Mouse (Mus musculus): ENCODE results near the gene Ap2a1. TPM values are rescaled to one million over a fixed set of nuclear protein-coding genes. Genes with fewer than 3 reads are reported as not detected.

Ap2a1 gene
- total and polyA plus RNA-seq, 3 experiments = 56.1 to 67.6 (median 63.3) TPM

- H3K27me3 ChIP-seq (ENCODE audit: control insufficient read depth, insufficient read depth, low read length) = no peaks in the 10 kb centered on the region
- H3K4me1 ChIP-seq (ENCODE audit: control insufficient read depth, insufficient read depth, low read length) = peaks cover 20% of the 10 kb centered on the region
- H3K9ac ChIP-seq (ENCODE audit: low read depth, low read length) = peak within 1 kb of the TSS; percentile 96
- peak within 1 kb of the TSS; percentile 97 for H3K27ac ChIP-seq
- peak; percentile 87 to 94 for DNase-seq
- under 1% methylated on average over 56 of the region's 56 CpGs for WGBS
- no peaks in the 10 kb centered on the region for H3K36me3 ChIP-seq (ENCODE audit: control insufficient read depth, insufficient read depth, low read length)
- TF ChIP-seq EP300 (IDR thresholded peaks at IDR 0.05; ENCODE audit: insufficient read depth, low read depth, low read length) (peak; percentile 68; the same call in 1 of the 2 replicates), POLR2A (IDR thresholded peaks at IDR 0.05; ENCODE audit: insufficient read depth, low read depth, low read length) (peak; percentile 80), CTCF (IDR thresholded peaks at IDR 0.05) (no peak)
- peak within 1 kb of the TSS; percentile 84 for H3K4me3 ChIP-seq
- peaks cover 6% of the 10 kb centered on the region for H3K79me2 ChIP-seq (replicated peaks; ENCODE audit: control insufficient read depth, insufficient read depth, low read length)
- intact Hi-C loops (cut with DNase I) = loop anchor here (2.0 kb wide), 1 partner anchor 76 kb away; the partner anchor contains the start of genes Atf5, Il4i1 and Nup62
Observed at GRCm38 (mm10) chr7:44892276-44892921, 36.9 kb downstream of the Ap2a1 start, which contains the start of gene Med25. TSS of gene Med25 (minus strand) at chr7:44892712.

GRCm38 (mm10) chr7:44891611-44892010, 37.7 kb downstream of the Ap2a1 start:
- H3K27me3 ChIP-seq (ENCODE audit: control insufficient read depth, insufficient read depth, low read length) = no peaks in the 10 kb centered on the region
- no peaks in the 10 kb centered on the region for H3K36me3 ChIP-seq (ENCODE audit: control insufficient read depth, insufficient read depth, low read length)
- peak overlapping the region; percentile 97 for H3K27ac ChIP-seq
- DNase-seq = no peak
- H3K4me3 ChIP-seq = peak overlapping the region; percentile 84
- peaks cover 19% of the 10 kb centered on the region for H3K4me1 ChIP-seq (ENCODE audit: control insufficient read depth, insufficient read depth, low read length)
- peak overlapping the region; percentile 96 for H3K9ac ChIP-seq (ENCODE audit: low read depth, low read length)
- intact Hi-C loops (cut with DNase I) = loop anchor here (2.0 kb wide), 2 partner anchors 21 to 75 kb away; partner anchors contain the start of genes Atf5, Il4i1 and Nup62
- 10% methylated on average over 6 of the region's 6 CpGs for WGBS
- no peak for TF ChIP-seq POLR2A (IDR thresholded peaks at IDR 0.05; ENCODE audit: insufficient read depth, low read depth, low read length)
- no peak for TF ChIP-seq EP300 (IDR thresholded peaks at IDR 0.05; ENCODE audit: insufficient read depth, low read depth, low read length)
- TF ChIP-seq CTCF (IDR thresholded peaks at IDR 0.05) = no peak
- peaks cover 6% of the 10 kb centered on the region for H3K79me2 ChIP-seq (replicated peaks; ENCODE audit: control insufficient read depth, insufficient read depth, low read length)

- H3K4me1 ChIP-seq (ENCODE audit: control insufficient read depth, insufficient read depth, low read length) = peaks cover 19% of the 10 kb centered on the region
- H3K27me3 ChIP-seq (ENCODE audit: control insufficient read depth, insufficient read depth, low read length) = no peaks in the 10 kb centered on the region
- intact Hi-C loops (cut with DNase I) = loop anchor here (2.0 kb wide), 1 partner anchor 20 kb away; no protein-coding TSS in a partner anchor
- H3K4me3 ChIP-seq = no peak overlapping the region; the same call in 1 of the 2 replicates
- peaks cover 7% of the 10 kb centered on the region for H3K79me2 ChIP-seq (replicated peaks; ENCODE audit: control insufficient read depth, insufficient read depth, low read length)
- TF ChIP-seq EP300 (IDR thresholded peaks at IDR 0.05; ENCODE audit: insufficient read depth, low read depth, low read length) (no peak), POLR2A (IDR thresholded peaks at IDR 0.05; ENCODE audit: insufficient read depth, low read depth, low read length) (no peak), CTCF (IDR thresholded peaks at IDR 0.05) (no peak)
- WGBS = 47% methylated on average over 4 of the region's 4 CpGs
- no peak overlapping the region for H3K9ac ChIP-seq (ENCODE audit: low read depth, low read length)
- no peaks in the 10 kb centered on the region for H3K36me3 ChIP-seq (ENCODE audit: control insufficient read depth, insufficient read depth, low read length)
- DNase-seq = no peak
- no peak overlapping the region for H3K27ac ChIP-seq
Observed at GRCm38 (mm10) chr7:44890737-44891136, 38.6 kb downstream of the Ap2a1 start.

- whole genome bisulfite sequencing = 85% methylated on average over 7 of the region's 7 CpGs
- Histone ChIP-seq H3K9ac (ENCODE audit: low read depth, low read length) (no peak overlapping the region), H3K27me3 (ENCODE audit: control insufficient read depth, insufficient read depth, low read length) (no peaks in the 10 kb centered on the region), H3K4me1 (ENCODE audit: control insufficient read depth, insufficient read depth, low read length) (peaks cover 17% of the 10 kb centered on the region), H3K4me3 (no peak overlapping the region), H3K36me3 (ENCODE audit: control insufficient read depth, insufficient read depth, low read length) (no peaks in the 10 kb centered on the region), H3K27ac (no peak overlapping the region), H3K79me2 (replicated peaks; ENCODE audit: control insufficient read depth, insufficient read depth, low read length) (peaks cover 7% of the 10 kb centered on the region)
- intact Hi-C loops (cut with DNase I) = loop anchor here (2.0 kb wide), 1 partner anchor 19 kb away; no protein-coding TSS in a partner anchor
- TF ChIP-seq EP300 (IDR thresholded peaks at IDR 0.05; ENCODE audit: insufficient read depth, low read depth, low read length) (no peak), CTCF (IDR thresholded peaks at IDR 0.05) (no peak)
- DNase-seq = no peak
Observed at GRCm38 (mm10) chr7:44890180-44890579, 39.1 kb downstream of the Ap2a1 start.

- Histone ChIP-seq H3K36me3 (ENCODE audit: control insufficient read depth, insufficient read depth, low read length) (no peaks in the 10 kb centered on the region), H3K27me3 (ENCODE audit: control insufficient read depth, insufficient read depth, low read length) (no peaks in the 10 kb centered on the region), H3K4me1 (ENCODE audit: control insufficient read depth, insufficient read depth, low read length) (peaks cover 16% of the 10 kb centered on the region), H3K9ac (ENCODE audit: low read depth, low read length) (no peak overlapping the region), H3K27ac (peak overlapping the region; percentile 42), H3K79me2 (replicated peaks; ENCODE audit: control insufficient read depth, insufficient read depth, low read length) (peaks cover 7% of the 10 kb centered on the region), H3K4me3 (no peak overlapping the region)
- intact Hi-C loops (cut with DNase I) = no loop called here
- TF ChIP-seq EP300 (IDR thresholded peaks at IDR 0.05; ENCODE audit: insufficient read depth, low read depth, low read length) (no peak), CTCF (IDR thresholded peaks at IDR 0.05) (no peak), POLR2A (IDR thresholded peaks at IDR 0.05; ENCODE audit: insufficient read depth, low read depth, low read length) (no peak)
- WGBS = 55% methylated on average over 13 of the region's 13 CpGs
- DNase-seq = peak in 1 of 2 experiments; percentile 45
Observed at GRCm38 (mm10) chr7:44888256-44889105, 40.8 kb downstream of the Ap2a1 start.
